ENCODE assay signal across 8 mouse cellular contexts in the genomic region with DNA sequence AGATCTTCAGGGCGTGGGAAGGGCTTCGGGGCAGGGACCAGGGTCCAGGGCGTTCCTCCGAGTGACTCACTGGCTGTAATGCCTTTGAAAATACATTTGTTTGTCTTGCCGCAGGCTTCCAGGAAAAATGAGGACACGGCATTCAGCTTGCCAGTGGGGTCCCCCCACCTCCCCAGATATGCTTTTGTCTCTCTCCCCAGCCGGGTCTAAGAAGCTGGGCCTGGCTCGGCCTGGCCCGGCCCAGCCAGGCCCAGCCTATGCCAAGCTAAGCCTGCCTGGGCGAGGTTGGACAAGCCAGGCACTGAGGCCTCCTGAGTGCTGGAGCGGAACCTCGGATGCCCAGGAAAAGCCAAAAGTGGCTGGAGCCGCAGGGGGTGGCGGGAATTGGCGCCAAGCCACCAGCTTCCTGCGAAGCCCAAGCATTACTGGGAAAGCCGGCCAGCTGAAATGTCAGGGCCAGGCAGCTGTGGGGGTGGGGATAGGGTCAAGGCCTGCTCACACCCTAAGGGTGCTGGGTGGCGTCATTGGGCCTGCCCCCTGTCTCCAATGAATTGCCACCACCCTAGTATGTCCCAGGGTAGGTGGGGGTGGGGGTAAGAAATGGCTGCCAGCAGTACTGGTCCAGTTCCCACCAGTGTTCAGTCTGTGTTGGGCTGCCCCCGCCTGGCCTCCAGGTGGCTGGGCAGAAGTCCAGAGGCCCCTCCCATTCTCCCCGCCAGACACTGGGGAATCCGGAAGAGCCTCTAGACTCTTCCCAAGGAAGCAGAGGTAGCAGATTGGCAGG.
DNase-seq lines count a peak whose midpoint lies in the region; ATAC-seq and TF ChIP-seq lines count a peak whose summit lies in the region.

No protein-coding gene starts in this region.

- peak; percentile 90 for ATAC-seq in hindbrain, embryonic 16.5 days
- peak; percentile 75 for ATAC-seq in midbrain, embryonic 13.5 days

- H3K9ac ChIP-seq in hindbrain, embryonic 16.5 days (ENCODE audit: low read depth, low read length): peak overlapping the region; percentile 42
- no peak overlapping the region for H3K9ac ChIP-seq in midbrain, embryonic 13.5 days (replicated peaks)

- H3K27ac ChIP-seq in hindbrain, embryonic 16.5 days (ENCODE audit: low read depth, low read length): peak overlapping the region; percentile 85
- H3K27ac ChIP-seq in left cerebral cortex, adult 2 months: peak overlapping the region; percentile 78
- H3K27ac ChIP-seq in midbrain, embryonic 13.5 days: peak overlapping the region; percentile 77
- H3K27ac ChIP-seq in thymus, adult 2 months (ENCODE audit: control insufficient read depth, insufficient read depth, low read length): no peak overlapping the region

- peaks cover 44% of the 10 kb centered on the region for H3K36me3 ChIP-seq in hindbrain, embryonic 16.5 days (ENCODE audit: control insufficient read depth, insufficient read depth, low read length)
- peaks cover 89% of the 10 kb centered on the region for H3K36me3 ChIP-seq in midbrain, embryonic 13.5 days
- H3K36me3 ChIP-seq in thymus, adult 2 months (ENCODE audit: control insufficient read depth, insufficient read depth, low read length): peaks cover 38% of the 10 kb centered on the region

- peaks cover 17% of the 10 kb centered on the region for H3K4me1 ChIP-seq in hindbrain, embryonic 16.5 days (ENCODE audit: control insufficient read depth, insufficient read depth, low read depth, low read length)
- H3K4me1 ChIP-seq in midbrain, embryonic 13.5 days (replicated peaks): peaks cover 20% of the 10 kb centered on the region
- H3K4me1 ChIP-seq in thymus, adult 2 months (replicated peaks; ENCODE audit: control insufficient read depth, insufficient read depth, low read length): peaks cover 1% of the 10 kb centered on the region; the same call in 1 of the 2 replicates

- H3K4me2 ChIP-seq in hindbrain, embryonic 16.5 days (ENCODE audit: low read length): no peak overlapping the region
- no peak overlapping the region for H3K4me2 ChIP-seq in midbrain, embryonic 13.5 days (replicated peaks)

- intact Hi-C loops in left cerebral cortex, adult 2 months (cut with DNase I): no loop called here

- no peak for TF ChIP-seq POLR2A in thymus, adult 2 months (IDR thresholded peaks at IDR 0.05; ENCODE audit: control insufficient read depth, extremely low read depth, insufficient read depth, low read length, poor library complexity)

- H3K9me3 ChIP-seq in hindbrain, embryonic 16.5 days (ENCODE audit: control insufficient read depth, low read length): no peaks in the 10 kb centered on the region
- H3K9me3 ChIP-seq in midbrain, embryonic 13.5 days: no peaks in the 10 kb centered on the region

- DNase-seq in adrenal gland, adult 8-10 months: peak; percentile 94
- peak; percentile 88 to 91 for DNase-seq in cerebellum, postnatal 25 days
- peak; percentile 91 for DNase-seq in gastrocnemius, postnatal 10 days
- DNase-seq in left cerebral cortex, adult 2 months (ENCODE audit: extremely low spot score in 1 of 2, low spot score in 2 of 2): peak; percentile 50 to 58
- peak; percentile 46 to 78 for DNase-seq in urinary bladder, adult 18-20 months (ENCODE audit: low spot score in 2 of 2)
- no peak for DNase-seq in thymus, adult 2 months

- TF ChIP-seq CTCF in left cerebral cortex, adult 2 months (IDR thresholded peaks at IDR 0.05): no peak; the same call in 1 of the 2 replicates
- no peak for TF ChIP-seq CTCF in thymus, adult 2 months (IDR thresholded peaks at IDR 0.05; ENCODE audit: borderline replicate concordance, control insufficient read depth, extremely low read depth, insufficient read depth, low read length, poor library complexity)

- WGBS in hindbrain, embryonic 16.5 days: 40% methylated on average over 21 of the region's 21 CpGs
- 66% methylated on average over 21 of the region's 21 CpGs for WGBS in midbrain, embryonic 13.5 days
- 93% methylated on average over 21 of the region's 21 CpGs for WGBS in thymus, adult 2 months

- no peak overlapping the region for H3K4me3 ChIP-seq in hindbrain, embryonic 16.5 days (ENCODE audit: low read length)
- H3K4me3 ChIP-seq in left cerebral cortex, adult 2 months: no peak overlapping the region
- H3K4me3 ChIP-seq in midbrain, embryonic 13.5 days (replicated peaks): no peak overlapping the region
- no peak overlapping the region for H3K4me3 ChIP-seq in thymus, adult 2 months (ENCODE audit: control insufficient read depth, insufficient read depth, low read length)

- H3K27me3 ChIP-seq in hindbrain, embryonic 16.5 days (replicated peaks; ENCODE audit: control insufficient read depth, insufficient read depth, low read length): no peaks in the 10 kb centered on the region
- H3K27me3 ChIP-seq in midbrain, embryonic 13.5 days: no peaks in the 10 kb centered on the region
- H3K27me3 ChIP-seq in thymus, adult 2 months (ENCODE audit: control insufficient read depth, insufficient read depth, low read length): no peaks in the 10 kb centered on the region
